Mouse (Mus musculus): Measurements from ENCODE around the gene Plau. TPM values are rescaled to one million over a fixed set of nuclear protein-coding genes. Genes with fewer than 3 reads are reported as not detected.

The Plau gene
- polyA plus RNA-seq, 1 experiment from 2014 or later, result 2.7 TPM

DNA sequence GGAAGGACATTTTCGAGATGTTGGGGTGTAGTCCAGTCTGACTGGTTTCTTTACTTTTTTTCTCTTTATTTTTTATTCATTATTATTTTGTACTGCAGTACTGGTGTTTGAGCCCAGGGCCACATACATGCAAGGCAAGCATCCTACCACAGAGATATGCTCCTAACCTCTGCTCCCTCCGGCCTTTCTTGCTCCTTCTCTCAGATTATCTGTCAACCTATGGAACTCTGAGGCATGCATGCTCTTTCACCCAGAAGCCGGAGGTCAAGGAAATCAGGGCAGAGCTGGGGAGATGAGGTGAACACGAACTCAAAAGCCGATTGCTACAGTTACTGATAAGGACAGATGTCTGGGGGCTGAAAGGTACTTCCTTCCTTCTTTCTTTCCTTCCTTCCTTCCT lies 32.0 kb upstream of the Plau start:
- Histone ChIP-seq H3K27me3 (replicated peaks; ENCODE audit: control insufficient read depth, insufficient read depth, low read length) (no peaks in the 10 kb centered on the region), H3K9ac (ENCODE audit: low read depth, low read length) (no peak overlapping the region), H3K4me3 (ENCODE audit: low read length) (no peak overlapping the region), H3K36me3 (ENCODE audit: control insufficient read depth, insufficient read depth, low read length) (no peaks in the 10 kb centered on the region), H3K9me3 (ENCODE audit: control insufficient read depth, low read length) (no peaks in the 10 kb centered on the region), H3K4me2 (ENCODE audit: low read depth, low read length) (no peak overlapping the region), H3K27ac (ENCODE audit: low read length) (no peak overlapping the region), H3K4me1 (ENCODE audit: control insufficient read depth, insufficient read depth, low read length) (peaks cover 9% of the 10 kb centered on the region)
- peak; percentile 62 for ATAC-seq
- WGBS, result 58% methylated on average over 5 of the region's 5 CpGs

DNA sequence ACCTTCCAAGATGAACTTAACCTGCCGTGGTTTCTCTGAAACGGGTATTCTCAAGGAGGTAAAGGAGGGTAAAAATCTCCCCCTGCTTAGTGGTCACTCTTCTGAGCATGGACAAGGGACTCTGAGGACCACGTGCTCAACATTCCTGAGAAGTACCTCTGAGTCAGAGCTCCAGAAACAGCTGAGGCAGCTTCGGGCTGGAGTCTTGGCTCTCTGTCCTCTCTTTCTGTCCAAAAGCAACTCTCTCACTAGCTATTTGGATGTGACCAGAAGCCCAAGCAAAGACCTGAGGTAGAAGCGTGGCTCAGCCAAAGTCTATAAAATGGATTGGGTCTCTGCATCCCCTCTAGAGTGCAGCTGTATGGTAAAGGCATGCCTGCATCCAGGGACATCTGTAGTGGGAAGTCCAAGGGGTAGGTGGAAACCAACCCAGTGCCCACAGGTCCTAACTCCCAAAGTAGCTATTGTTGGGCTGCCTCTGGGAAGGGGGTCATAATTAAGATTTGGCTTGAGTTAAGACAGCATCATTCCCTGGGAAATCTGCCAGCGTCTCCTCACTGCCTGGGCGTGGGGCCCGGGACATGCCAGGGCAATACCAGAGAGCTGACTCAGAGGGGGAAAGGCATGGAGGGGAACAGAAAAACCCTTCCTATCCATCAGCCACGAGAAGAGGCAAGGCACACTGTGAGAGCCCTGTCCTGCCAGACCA lies 31.3 kb upstream of the Plau start:
- peak; percentile 54 for ATAC-seq
- H3K27me3 ChIP-seq (replicated peaks; ENCODE audit: control insufficient read depth, insufficient read depth, low read length), result no peaks in the 10 kb centered on the region
- H3K9me3 ChIP-seq (ENCODE audit: control insufficient read depth, low read length), result no peaks in the 10 kb centered on the region
- no peak overlapping the region for H3K9ac ChIP-seq (ENCODE audit: low read depth, low read length)
- H3K4me1 ChIP-seq (ENCODE audit: control insufficient read depth, insufficient read depth, low read length), result peaks cover 9% of the 10 kb centered on the region
- H3K36me3 ChIP-seq (ENCODE audit: control insufficient read depth, insufficient read depth, low read length), result no peaks in the 10 kb centered on the region
- H3K4me3 ChIP-seq (ENCODE audit: low read length), result no peak overlapping the region
- H3K4me2 ChIP-seq (ENCODE audit: low read depth, low read length), result no peak overlapping the region
- H3K27ac ChIP-seq (ENCODE audit: low read length), result peak overlapping the region; percentile 20; the same call in 1 of the 2 replicates
- 53% methylated on average over 9 of the region's 9 CpGs for WGBS

DNA sequence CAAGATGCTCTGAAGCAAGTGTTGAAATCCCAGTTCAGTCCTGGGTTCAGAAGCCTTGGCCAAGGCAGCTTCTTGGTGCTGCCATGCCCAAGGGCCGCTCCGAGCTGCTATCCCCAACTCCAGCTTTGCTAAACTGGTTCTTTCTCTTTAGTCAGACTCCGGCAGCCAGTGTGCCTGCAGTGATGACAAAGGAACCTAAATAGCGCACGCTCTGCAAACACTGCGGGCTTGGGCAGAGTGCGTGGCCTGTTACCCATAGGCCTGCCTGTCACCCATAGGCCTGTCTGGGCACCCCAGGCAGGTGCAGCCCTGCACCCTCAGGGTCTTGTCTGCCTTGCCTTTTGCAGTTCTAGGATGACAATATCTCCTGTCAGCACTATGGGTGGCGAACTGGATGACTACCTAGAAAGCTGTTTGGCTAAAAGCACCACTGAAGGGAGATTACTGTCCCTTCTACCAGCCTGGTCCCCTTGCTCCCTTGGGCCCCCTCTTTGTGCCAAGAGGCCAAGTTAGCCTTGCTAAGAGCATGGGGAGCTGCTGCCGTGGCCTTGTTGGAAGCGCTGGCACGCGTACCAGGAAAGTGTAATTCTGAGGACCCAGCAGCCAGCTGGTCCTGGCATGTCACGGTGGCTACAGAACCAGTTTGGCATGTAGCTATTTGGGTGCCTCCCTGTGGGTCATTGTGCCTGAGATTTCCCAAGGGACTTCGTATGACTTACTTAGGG lies 30.2 kb upstream of the Plau start:
- H3K9me3 ChIP-seq (ENCODE audit: control insufficient read depth, low read length), result no peaks in the 10 kb centered on the region
- no peak overlapping the region for H3K27ac ChIP-seq (ENCODE audit: low read length)
- H3K9ac ChIP-seq (ENCODE audit: low read depth, low read length), result no peak overlapping the region
- H3K36me3 ChIP-seq (ENCODE audit: control insufficient read depth, insufficient read depth, low read length), result no peaks in the 10 kb centered on the region
- no peak for ATAC-seq
- no peaks in the 10 kb centered on the region for H3K27me3 ChIP-seq (replicated peaks; ENCODE audit: control insufficient read depth, insufficient read depth, low read length)
- WGBS, result 87% methylated on average over 14 of the region's 14 CpGs
- no peak overlapping the region for H3K4me2 ChIP-seq (ENCODE audit: low read depth, low read length)
- no peak overlapping the region for H3K4me3 ChIP-seq (ENCODE audit: low read length)
- H3K4me1 ChIP-seq (ENCODE audit: control insufficient read depth, insufficient read depth, low read length), result peaks cover 9% of the 10 kb centered on the region

DNA sequence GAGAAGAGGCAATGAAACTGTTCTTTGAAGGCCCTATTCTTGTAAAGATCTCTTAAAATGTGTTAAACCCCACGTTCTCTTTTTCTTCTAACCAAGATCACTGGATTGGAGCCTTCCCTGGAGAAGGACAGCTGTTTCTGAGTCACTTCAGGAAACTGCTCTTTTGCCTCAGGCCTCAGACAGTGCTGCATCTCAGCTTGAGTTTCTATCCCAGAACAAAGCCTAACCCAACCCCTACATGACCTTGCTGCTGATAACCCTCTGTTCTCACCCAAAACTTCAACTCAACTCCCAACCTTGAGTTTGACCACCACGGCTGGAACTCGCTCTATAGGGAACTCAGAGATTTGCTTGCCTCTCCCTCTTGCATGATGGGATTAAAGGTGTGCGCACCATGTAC lies 27.1 kb upstream of the Plau start:
- Histone ChIP-seq H3K4me1 (ENCODE audit: control insufficient read depth, insufficient read depth, low read length) (peaks cover 6% of the 10 kb centered on the region), H3K4me2 (ENCODE audit: low read depth, low read length) (no peak overlapping the region), H3K36me3 (ENCODE audit: control insufficient read depth, insufficient read depth, low read length) (no peaks in the 10 kb centered on the region), H3K9ac (ENCODE audit: low read depth, low read length) (no peak overlapping the region), H3K9me3 (ENCODE audit: control insufficient read depth, low read length) (no peaks in the 10 kb centered on the region), H3K27me3 (replicated peaks; ENCODE audit: control insufficient read depth, insufficient read depth, low read length) (no peaks in the 10 kb centered on the region), H3K4me3 (ENCODE audit: low read length) (no peak overlapping the region), H3K27ac (ENCODE audit: low read length) (no peak overlapping the region)
- WGBS, result 81% methylated on average over 4 of the region's 4 CpGs
- no peak for ATAC-seq

DNA sequence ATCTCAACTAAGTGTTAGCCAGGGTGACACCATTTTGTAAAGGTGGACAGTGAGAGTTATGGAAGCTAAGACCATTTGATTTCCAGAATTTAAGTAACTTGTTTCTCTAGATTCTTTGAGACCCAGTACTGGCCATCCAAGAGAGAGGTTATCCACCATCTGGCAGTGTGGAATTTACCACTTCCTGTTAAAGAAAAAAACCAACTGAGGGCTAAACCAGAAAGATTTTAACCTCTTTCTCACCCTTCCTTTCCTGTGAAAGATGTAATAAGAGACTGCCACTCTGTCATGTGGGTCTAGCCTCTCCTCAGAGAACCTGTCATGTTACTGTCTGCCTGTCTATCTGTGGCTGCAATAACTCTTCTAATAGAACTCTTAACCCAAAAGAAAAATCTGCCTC lies 26.6 kb upstream of the Plau start:
- H3K27me3 ChIP-seq (replicated peaks; ENCODE audit: control insufficient read depth, insufficient read depth, low read length), result no peaks in the 10 kb centered on the region
- no peak for ATAC-seq
- H3K36me3 ChIP-seq (ENCODE audit: control insufficient read depth, insufficient read depth, low read length), result no peaks in the 10 kb centered on the region
- no peak overlapping the region for H3K4me2 ChIP-seq (ENCODE audit: low read depth, low read length)
- H3K4me3 ChIP-seq (ENCODE audit: low read length), result no peak overlapping the region
- H3K9ac ChIP-seq (ENCODE audit: low read depth, low read length), result no peak overlapping the region
- no peak overlapping the region for H3K27ac ChIP-seq (ENCODE audit: low read length)
- H3K4me1 ChIP-seq (ENCODE audit: control insufficient read depth, insufficient read depth, low read length), result peaks cover 6% of the 10 kb centered on the region
- H3K9me3 ChIP-seq (ENCODE audit: control insufficient read depth, low read length), result no peaks in the 10 kb centered on the region

DNA sequence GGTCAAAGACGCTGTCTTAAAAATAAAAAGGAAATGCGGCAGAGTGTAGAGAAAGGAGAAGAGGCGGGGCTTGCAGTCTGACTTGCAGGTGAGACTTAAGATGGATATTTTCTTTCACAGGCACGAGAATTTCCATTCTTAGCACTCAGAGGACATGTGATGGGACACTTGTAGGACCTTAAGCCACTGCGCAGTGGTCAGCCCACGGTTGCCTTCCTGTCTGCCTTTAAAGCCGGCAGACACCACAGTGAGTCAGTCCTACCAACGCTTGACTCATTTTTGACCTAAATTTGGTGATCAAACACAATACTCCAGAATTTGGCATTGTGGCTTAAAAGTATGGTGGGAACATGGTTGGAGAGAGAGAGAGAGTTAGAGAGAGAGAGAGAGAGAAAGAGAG lies 25.2 kb upstream of the Plau start:
- WGBS, result 85% methylated on average over 8 of the region's 8 CpGs

DNA sequence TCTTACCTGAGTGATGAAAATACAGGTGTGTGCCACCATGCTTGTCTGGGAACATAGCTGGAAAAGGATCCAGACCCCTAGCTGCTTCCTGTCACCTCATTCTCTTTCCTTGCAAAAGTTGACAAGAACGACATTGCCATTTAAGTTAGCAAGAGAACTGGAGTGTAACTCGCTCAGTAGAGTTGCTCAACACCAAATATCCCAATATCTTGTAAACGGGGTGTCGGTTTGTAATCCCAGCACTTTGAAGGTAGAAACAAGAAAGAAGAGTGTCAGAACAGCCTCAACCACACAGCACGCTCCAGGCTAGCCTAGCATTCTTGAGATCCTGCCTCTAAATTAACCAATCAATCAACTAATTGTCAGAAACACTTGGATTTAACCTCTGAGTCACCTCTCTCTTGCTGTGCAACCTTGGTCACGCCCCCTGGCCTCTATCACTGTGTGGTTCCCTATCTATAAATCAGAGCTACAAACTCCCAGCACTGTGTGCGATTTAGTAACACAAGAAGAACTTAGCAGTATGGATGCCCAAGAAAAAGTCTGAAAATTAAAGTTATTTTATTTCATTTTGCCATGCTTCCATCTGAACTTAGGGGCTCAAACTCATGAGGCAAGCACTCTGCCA lies 24.6 kb upstream of the Plau start:
- no peak overlapping the region for H3K4me2 ChIP-seq (ENCODE audit: low read depth, low read length)
- no peaks in the 10 kb centered on the region for H3K9me3 ChIP-seq (ENCODE audit: control insufficient read depth, low read length)
- ATAC-seq, result no peak
- H3K9ac ChIP-seq (ENCODE audit: low read depth, low read length), result no peak overlapping the region
- no peaks in the 10 kb centered on the region for H3K27me3 ChIP-seq (replicated peaks; ENCODE audit: control insufficient read depth, insufficient read depth, low read length)
- no peak overlapping the region for H3K27ac ChIP-seq (ENCODE audit: low read length)
- H3K4me1 ChIP-seq (ENCODE audit: control insufficient read depth, insufficient read depth, low read length), result no peaks in the 10 kb centered on the region
- H3K4me3 ChIP-seq (ENCODE audit: low read length), result no peak overlapping the region
- 60% methylated on average over 7 of the region's 7 CpGs for WGBS
- H3K36me3 ChIP-seq (ENCODE audit: control insufficient read depth, insufficient read depth, low read length), result no peaks in the 10 kb centered on the region

More for the DNA sequence above, 25.2 kb upstream of the Plau start:
- Histone ChIP-seq H3K27me3 (replicated peaks; ENCODE audit: control insufficient read depth, insufficient read depth, low read length) (no peaks in the 10 kb centered on the region), H3K9me3 (ENCODE audit: control insufficient read depth, low read length) (no peaks in the 10 kb centered on the region), H3K9ac (ENCODE audit: low read depth, low read length) (no peak overlapping the region), H3K4me1 (ENCODE audit: control insufficient read depth, insufficient read depth, low read length) (no peaks in the 10 kb centered on the region), H3K27ac (ENCODE audit: low read length) (no peak overlapping the region), H3K4me2 (ENCODE audit: low read depth, low read length) (no peak overlapping the region), H3K4me3 (ENCODE audit: low read length) (no peak overlapping the region), H3K36me3 (ENCODE audit: control insufficient read depth, insufficient read depth, low read length) (no peaks in the 10 kb centered on the region)
- no peak for ATAC-seq

DNA sequence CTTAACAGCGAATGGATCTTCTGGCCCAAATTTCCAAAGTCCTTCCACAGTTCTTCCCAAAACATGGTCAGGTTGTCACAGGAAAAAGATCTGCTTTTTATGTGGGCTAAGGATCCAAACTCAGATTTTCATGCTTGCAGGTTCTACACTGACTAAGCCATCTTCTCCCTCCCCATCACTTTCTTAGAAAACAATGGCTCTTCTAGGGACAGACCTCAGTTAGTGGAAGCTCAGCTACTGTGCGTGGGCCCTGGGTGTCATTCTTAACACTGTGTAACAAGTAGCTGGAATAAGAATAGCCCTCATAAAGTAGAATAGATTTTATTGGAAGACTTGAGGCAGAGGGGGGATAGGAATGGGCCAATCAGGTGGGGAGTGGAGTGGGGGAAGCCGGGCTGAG lies 21.0 kb upstream of the Plau start:
- WGBS, result 87% methylated on average over 3 of the region's 3 CpGs
- no peak overlapping the region for H3K4me2 ChIP-seq (ENCODE audit: low read depth, low read length)
- H3K4me3 ChIP-seq (ENCODE audit: low read length), result no peak overlapping the region
- no peaks in the 10 kb centered on the region for H3K27me3 ChIP-seq (replicated peaks; ENCODE audit: control insufficient read depth, insufficient read depth, low read length)
- ATAC-seq, result no peak
- H3K9me3 ChIP-seq (ENCODE audit: control insufficient read depth, low read length), result no peaks in the 10 kb centered on the region
- no peak overlapping the region for H3K27ac ChIP-seq (ENCODE audit: low read length)
- H3K9ac ChIP-seq (ENCODE audit: low read depth, low read length), result no peak overlapping the region
- H3K36me3 ChIP-seq (ENCODE audit: control insufficient read depth, insufficient read depth, low read length), result no peaks in the 10 kb centered on the region
- H3K4me1 ChIP-seq (ENCODE audit: control insufficient read depth, insufficient read depth, low read length), result no peaks in the 10 kb centered on the region

DNA sequence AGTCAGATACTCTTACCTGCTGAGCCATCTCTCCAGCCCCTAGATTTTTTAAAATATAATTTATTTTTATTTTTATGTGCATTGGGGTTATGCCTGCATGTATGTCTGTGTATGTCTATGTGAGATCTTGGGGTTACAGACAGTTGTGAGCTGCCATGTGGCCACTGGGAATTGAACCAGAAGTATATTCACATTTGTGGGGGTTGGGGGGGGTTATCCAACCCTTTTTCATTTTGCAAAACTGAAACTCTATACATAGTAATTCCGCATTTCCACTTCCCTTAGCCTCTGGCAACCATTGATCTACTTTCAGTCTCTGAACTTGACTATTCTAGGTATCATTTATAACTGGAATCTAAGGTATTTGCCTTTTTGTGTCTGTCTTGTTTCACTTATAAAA lies 11.9 kb upstream of the Plau start:
- Histone ChIP-seq H3K27me3 (replicated peaks; ENCODE audit: control insufficient read depth, insufficient read depth, low read length) (no peaks in the 10 kb centered on the region), H3K27ac (ENCODE audit: low read length) (no peak overlapping the region), H3K36me3 (ENCODE audit: control insufficient read depth, insufficient read depth, low read length) (no peaks in the 10 kb centered on the region), H3K4me3 (ENCODE audit: low read length) (no peak overlapping the region), H3K9ac (ENCODE audit: low read depth, low read length) (no peak overlapping the region), H3K4me2 (ENCODE audit: low read depth, low read length) (no peak overlapping the region), H3K4me1 (ENCODE audit: control insufficient read depth, insufficient read depth, low read length) (no peaks in the 10 kb centered on the region), H3K9me3 (ENCODE audit: control insufficient read depth, low read length) (no peaks in the 10 kb centered on the region)
- ATAC-seq, result no peak
- WGBS, result 79% methylated on average over 1 of the region's 1 CpGs

Measured in intestine, embryonic 16.5 days (tissue).